Mouse (Mus musculus): ENCODE measurements around the gene Best1.

Best1 gene

DNA sequence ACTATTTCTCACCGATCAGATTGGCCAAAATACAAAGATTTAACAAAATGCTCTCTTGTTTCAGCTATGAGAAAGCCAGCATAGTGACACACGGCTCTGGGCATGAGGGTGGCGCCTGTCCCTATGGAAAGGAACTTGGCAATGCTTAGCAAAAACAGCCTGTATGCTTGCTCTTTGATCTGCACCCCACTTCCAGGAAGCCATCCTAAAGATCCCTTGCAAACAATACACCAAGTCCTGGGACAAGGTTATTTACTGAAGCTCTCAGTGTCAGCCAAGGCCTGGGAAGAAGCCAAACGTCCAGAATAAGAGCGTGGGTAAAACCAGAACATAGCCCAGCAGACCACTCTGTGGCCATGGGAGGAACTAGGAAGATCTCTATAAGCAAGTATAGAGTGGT lies 40.7 kb downstream of the Best1 start:
- DNase-seq (ENCODE audit: low spot score): no peak

DNA sequence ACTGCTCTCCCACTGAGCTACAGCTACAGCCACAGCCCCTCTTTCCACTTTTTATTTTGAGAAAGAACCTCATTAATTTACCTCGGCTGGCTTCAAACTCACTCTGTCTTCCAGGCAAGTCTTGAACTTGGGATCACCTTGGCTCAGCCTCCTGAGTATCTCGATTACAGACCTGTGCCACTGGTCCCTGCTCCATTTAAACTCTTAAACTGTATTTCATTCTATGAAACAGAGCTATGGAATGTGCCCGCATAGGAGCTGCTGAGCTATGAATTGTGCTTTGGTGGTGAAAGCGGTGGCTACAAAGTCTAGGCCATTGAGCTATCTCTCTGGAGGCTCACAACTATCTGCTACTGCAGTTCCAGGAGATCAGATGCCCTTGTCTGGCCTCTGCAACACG lies 43.5 kb downstream of the Best1 start:
- DNase-seq (ENCODE audit: low spot score): no peak

GRCm38 (mm10) chr19:9956624-9957388 lies 44.6 kb downstream of the Best1 start:
- no peak for DNase-seq (ENCODE audit: low spot score)

GRCm38 (mm10) chr19:9955438-9955837 lies 46.0 kb downstream of the Best1 start:
- DNase-seq (ENCODE audit: low spot score): no peak

GRCm38 (mm10) chr19:9954811-9955202 lies 46.6 kb downstream of the Best1 start:
- DNase-seq (ENCODE audit: low spot score): no peak

DNA sequence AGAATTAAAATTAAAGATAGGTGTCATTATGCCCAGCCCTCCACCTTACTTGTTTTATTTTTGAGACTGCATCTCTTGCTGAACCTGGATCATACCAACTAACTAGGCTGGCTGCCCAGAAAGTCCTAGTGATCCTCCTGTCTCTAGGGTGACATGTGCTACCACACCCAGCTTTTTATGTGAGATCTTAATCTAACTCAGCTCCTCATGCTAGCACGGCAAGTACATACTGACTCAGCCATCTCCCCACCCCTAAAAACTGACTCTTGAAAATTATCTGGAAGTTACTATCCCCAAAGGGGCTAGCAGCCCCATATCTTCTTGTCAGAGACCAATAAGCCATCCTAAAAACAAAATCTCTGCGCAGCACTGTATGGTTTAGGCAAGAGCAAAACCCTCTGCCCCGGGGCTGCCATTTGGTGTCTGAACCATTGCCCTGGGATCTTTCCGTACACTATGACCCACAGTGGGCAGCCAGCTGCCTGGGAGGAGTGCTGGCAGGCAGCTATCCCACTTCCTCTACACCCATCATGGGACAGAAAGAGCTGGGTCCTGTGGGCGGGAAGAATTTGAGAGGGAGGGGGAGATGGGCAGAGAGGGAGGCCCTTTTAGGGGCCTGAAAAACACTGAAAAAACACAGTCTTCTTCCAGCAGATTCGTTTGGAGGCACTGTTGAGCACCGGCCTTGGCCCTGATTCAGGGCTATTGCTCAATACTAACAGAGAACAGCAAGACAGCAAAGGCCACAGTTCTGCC lies 47.2 kb downstream of the Best1 start:
- DNase-seq (ENCODE audit: low spot score): peak; percentile 82

GRCm38 (mm10) chr19:9952912-9953311 lies 48.5 kb downstream of the Best1 start:
- no peak for DNase-seq (ENCODE audit: low spot score)

DNA sequence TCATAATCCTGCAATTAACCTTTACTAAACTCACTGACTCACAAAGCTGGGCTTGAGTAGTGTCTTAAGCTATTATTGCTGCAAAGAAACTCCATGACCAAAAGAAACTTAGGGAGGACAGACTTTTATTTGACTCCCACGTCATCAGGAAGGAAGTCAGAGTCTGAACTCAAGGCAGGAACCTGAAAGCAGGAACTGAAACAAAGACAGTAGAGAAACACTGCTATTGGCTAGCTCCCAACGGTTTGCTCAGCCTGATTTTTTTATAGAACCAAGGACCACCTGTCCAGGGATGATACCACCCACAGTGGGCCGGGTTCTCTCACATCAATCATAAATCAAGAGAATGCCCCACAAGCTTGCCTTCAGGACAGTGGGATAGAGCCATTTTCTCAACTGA lies 49.0 kb downstream of the Best1 start:
- no peak for DNase-seq (ENCODE audit: low spot score)

GRCm38 (mm10) chr19:9946986-9947385 lies 54.4 kb downstream of the Best1 start:
- no peak for DNase-seq (ENCODE audit: low spot score)

GRCm38 (mm10) chr19:9945800-9946564 lies 55.5 kb downstream of the Best1 start:
- DNase-seq (ENCODE audit: low spot score): no peak

GRCm38 (mm10) chr19:9942539-9943533 lies 58.6 kb downstream of the Best1 start:
- no peak for DNase-seq (ENCODE audit: low spot score)

DNA sequence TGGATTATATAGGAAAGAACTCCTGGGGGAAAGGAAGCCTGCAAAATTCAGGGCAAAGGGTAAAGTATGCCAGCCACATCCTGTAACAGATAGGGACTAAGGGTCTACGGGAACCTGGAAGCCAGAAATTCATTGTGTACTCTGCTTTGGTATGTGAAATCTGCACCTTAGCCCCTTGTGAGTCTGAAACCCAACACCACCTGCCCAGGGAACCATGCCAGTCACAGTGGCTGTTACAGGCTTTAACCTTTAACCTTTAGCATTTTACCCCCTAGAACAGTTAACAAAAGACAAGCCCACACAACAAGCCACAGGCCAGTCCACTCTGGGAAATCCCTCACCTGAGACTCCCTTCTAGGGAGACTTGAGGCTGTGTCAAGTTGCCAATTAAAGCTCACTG lies 59.6 kb downstream of the Best1 start:
- no peak for DNase-seq (ENCODE audit: low spot score)

- peak; percentile 51 for DNase-seq (ENCODE audit: low spot score)
Measured at GRCm38 (mm10) chr19:9940903-9941302, 60.5 kb downstream of the Best1 start.

GRCm38 (mm10) chr19:9939841-9940240 lies 61.6 kb downstream of the Best1 start:
- no peak for DNase-seq (ENCODE audit: low spot score)

GRCm38 (mm10) chr19:9938824-9939303 lies 62.6 kb downstream of the Best1 start:
- DNase-seq (ENCODE audit: low spot score): no peak

DNA sequence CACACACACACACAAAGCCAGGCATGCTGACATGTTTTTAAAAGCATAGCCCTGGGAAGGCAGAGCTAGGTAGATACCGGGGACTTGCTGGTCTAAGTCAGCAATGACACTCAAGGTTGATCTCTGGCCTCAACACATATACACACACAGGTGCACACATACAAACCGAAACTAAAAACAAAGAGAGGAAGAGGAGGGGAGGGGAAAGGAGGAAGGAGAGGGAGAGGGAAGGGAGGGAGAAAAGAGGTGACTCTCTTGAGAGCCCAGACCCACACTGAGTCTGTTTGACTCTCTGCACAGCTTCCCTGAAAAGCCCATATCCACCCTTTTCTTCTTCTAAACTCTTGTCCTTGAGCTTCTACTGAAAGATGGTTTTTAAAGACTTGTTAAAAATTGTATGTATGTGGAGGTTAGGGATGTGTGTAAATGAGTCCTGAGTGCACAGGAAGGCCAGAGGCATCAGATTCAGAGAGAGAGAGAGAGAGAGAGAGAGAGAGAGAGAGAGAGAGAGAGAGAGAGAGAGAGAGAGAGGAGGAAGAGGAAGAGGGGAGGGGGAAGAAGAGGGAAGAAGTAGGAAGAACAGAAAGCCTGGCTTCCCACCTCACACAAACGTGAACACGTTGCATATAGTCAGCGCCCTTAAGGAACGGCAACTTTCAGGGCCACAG lies 63.1 kb downstream of the Best1 start:
- DNase-seq (ENCODE audit: low spot score): no peak

- no peak for DNase-seq (ENCODE audit: low spot score)
Measured at GRCm38 (mm10) chr19:9937428-9937827, 64.0 kb downstream of the Best1 start.

DNA sequence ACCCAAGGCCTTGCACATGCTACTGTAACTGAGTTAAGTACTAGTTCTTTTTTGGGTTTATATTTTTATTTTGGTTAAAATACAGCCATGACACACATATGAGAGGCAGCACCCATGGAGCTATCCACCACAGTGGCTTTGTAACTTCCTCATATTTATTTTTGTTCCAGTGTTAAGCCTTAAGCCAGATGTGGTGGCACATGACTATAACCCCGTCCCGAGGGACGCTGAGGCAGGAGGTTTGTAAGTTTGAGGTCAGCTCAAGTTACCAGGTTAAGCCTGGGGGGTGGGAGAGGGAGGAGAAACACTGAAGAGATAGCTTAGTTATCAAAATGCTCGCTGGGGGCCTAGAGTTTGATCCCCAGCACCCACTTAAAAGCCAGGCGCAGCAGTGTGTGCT lies 64.9 kb downstream of the Best1 start:
- no peak for DNase-seq (ENCODE audit: low spot score)

All from left cerebral cortex, adult 11 months (tissue).